Mouse (Mus musculus): ENCODE measurements around the gene Mthfd2.
A peak's percentile ranks its signal among the peaks of the same experiment; 100 is the strongest.
"Not testable (repeated sequence)": the region's sequence is repeated elsewhere in the genome, so short reads cannot be mapped to it uniquely, and the experiment has no call there.

Gene Mthfd2

DNA sequence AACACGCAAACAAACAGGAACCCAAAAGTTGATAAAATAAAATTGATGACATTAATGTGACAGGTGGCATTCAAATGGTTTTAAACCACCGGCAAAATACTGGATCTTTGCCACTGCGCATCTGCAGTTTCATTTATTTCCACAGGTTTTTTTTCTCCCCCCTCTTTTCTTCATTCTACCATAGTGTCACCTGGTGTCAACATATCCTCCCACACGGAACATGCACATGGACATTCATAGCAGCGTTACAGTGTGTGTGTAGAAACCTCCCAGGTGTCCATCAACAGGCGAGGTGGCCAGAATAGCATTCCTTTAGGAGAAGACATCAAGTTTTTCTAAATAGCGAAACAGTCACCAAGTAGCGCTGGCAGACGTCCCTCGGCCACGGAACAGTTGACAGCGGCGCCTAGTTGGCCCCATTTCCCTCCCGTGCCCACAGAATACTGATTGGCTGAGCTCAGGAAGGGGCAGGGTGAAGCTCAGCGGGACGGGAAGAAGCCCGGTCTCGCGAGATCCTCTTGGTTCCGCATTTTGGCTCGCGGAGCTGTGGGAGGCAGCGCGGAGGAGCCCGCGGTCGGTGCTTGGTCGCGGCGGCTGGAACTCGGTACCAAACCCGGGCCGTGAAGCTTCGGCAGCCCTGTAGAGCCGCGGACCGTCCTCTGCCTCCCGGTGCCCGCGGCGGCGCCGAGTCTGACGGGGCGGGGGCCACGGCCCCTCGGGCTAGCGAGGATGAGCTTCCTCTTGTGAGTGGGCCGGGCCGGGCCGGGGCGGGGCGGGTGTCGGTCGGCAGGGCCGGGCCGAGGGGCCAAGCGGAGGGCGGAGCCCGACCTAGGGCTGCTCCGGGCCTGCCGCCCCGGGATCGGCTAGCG is at the start of gene Mthfd2, which contains the start of gene Mob1a:
Gene Mthfd2, minus strand, starts transcription at position 384 of the 869 bp plus-strand sequence.
Gene Mob1a, plus strand, starts transcription at position 492 of the 869 bp plus-strand sequence.
- peak; percentile 94 for DNase-seq (ENCODE audit: low read depth, low spot score)

DNA sequence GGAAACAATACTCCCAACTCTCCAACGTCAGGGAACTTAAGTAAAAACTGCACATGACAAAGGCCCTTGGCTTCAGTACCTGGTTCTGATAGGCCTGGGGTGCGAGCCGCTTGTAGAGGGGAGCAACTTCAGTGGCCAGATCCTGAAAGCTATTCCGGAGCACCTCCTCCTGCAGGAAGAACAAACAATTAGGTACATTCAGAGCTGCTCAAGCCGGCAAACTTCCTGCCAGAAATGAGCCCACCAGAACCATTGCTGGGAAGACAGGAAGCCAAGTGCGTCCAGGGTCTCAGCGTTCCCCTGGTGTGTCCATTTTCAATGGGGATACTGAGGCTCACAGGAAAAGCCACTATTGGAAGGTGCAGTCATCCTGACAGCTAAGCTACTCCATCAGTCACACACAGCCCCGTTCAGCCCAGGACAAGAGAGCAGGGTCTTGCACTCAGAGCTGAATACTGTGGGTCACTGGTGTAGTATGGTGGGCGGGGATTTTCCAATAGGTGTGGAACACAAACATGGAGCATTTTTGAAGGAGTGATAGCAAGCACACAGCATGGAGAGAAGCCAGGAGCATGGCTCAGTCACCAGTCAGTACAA is 48.1 kb upstream of the Mthfd2 start:
- DNase-seq (ENCODE audit: low read depth, low spot score): no peak

DNA sequence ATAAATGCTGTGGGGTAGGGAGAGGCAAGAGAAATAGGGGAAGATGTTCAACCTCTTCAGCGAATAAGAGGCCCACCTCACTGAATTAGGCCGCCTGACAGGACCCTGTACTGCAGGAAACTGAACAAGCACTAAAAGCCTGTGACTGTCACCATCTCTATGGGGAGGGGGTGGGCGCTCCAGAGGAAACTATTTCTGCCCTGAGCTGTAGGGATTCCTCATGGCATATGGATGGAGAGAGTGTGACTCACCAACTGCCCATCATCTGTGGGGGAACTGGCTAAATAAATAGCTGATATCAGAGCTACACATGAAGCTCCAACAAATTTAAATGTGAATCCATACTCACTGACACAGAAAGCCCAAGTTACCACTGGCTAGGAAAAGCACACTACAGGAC is 45.6 kb upstream of the Mthfd2 start:
- no peak for DNase-seq (ENCODE audit: low read depth, low spot score)

DNA sequence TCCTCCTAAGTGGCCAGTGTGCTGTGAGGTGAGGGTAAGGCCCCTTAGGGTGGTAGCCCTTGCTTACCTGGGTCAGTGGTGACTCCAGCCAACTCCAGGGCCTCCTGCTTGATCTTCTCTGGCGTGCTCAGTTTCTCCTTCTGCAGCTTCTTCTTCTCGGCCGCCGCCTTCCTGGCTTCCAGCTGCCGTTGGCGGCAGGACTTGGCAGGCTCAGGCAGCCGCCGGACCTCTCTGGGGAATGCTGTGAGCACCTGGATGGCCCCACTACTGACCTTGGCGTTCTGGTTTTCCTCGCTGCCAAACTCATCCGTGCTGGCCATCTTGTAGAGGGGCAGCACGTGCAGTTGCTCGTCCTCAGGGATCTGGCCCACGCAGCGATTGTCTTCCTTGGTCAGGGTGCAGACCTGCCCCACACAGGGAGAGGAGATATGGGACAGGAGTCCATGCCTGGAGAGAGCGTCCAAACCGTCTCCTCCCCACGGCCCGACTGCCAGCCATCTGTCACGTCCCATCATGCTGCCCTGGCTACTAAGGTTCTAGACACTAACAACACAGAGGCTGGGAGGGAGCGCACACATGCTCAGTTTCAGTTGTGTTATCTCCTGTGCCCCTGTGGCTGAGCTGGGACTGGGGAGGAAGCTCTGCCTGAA is 44.7 kb upstream of the Mthfd2 start:
- DNase-seq (ENCODE audit: low read depth, low spot score): no peak

DNA sequence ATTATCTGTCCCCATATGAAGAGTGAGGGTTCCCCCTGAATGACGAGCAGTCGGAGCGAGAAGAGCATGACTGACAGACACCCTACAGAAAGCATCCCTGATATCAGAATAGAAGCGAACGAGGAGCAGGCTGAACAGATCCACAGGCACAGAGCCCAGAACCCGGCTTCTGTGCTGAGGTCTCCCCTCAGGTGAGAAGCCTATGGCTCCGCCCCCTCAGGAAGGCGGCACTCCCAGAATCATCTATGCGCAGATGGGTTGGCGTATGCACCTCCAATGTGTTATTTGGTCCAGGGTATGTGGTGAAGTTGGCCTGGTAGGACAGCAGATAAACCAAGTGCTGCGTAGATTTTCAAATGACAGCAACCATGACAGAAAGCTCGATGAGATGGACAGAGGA is 37.4 kb upstream of the Mthfd2 start:
- DNase-seq (ENCODE audit: low read depth, low spot score): no peak

DNA sequence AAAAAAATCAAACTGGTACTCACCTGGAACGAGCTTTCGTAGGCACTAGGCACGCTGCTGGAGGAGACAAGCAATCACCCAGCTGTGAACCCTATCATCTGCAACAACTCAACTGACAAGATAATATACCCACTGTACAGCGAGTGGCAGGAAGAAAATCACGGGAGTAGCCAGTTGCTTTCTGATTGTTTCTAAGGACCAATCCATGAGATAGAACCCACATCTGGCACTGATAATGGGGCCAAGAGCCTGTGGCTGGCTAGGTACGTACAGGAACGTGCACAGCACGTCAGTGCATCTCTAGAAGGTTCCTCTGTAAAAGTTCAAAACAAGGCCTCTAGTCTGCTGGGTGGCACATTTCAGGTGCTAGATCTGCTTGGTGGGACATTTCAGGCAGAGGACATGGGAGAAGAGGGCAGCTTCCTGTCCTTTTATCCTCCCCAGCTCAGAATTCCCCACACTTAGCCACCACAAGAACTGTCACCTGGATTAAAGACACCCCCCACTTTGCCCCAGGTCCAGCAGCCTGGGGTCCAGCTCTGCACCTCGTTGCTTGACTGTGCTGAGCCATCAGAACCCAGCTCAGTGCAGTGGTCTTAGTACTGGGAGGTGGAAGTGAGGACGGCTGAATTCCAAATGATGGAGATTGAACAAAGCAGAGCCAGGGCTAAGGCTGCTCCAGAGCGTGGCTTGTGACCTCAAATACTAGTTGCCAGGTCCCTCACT is 36.0 kb upstream of the Mthfd2 start:
- DNase-seq (ENCODE audit: low read depth, low spot score): no peak

DNA sequence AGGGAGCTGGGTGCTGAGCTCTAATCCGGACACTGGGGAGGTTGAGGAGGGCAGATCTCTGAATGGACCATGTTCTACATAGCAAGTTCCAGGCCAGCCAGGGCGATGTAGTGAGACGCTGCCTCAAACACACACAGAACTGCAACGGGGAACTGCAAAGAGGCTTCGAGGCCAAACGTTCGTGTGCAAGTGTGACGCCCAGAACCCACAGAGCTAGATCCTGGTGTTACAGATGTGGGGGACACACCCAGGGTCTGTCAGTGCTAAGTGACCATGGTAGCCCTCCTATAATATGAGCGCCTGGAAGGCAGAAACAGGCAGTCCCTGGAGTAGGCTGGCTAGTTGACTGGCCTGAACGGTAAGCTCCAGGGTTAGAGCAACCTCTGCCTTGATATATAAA is 31.7 kb upstream of the Mthfd2 start:
- no peak for DNase-seq (ENCODE audit: low read depth, low spot score)

DNA sequence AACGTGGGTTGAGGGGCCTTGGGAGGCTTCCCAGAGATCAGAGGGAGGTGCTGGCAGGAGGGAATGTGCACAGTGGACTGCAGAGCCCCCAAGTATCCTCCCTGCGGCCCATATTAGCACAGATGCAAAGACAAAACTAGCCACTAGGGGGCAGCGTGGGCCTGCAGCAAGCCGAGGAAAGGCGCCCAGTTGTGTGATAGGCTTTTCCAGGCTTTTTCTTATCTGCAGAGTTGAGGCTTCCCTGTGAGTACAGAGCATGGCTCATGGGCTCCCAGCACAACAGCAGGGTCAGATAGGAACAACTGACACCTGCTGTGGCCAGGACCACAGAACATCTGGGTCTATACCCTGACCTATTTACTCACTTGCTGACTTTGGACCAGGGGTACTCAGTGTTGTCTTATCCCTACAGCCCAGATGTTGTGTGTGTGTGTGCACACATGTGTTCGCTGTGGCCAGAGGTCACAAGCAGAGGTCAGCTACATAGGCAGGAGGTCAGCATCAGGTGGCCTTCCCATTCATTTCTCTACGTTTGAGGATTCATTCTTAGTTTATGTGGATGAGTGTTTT is 30.9 kb upstream of the Mthfd2 start:
- peak; percentile 48 for DNase-seq (ENCODE audit: low read depth, low spot score)

DNA sequence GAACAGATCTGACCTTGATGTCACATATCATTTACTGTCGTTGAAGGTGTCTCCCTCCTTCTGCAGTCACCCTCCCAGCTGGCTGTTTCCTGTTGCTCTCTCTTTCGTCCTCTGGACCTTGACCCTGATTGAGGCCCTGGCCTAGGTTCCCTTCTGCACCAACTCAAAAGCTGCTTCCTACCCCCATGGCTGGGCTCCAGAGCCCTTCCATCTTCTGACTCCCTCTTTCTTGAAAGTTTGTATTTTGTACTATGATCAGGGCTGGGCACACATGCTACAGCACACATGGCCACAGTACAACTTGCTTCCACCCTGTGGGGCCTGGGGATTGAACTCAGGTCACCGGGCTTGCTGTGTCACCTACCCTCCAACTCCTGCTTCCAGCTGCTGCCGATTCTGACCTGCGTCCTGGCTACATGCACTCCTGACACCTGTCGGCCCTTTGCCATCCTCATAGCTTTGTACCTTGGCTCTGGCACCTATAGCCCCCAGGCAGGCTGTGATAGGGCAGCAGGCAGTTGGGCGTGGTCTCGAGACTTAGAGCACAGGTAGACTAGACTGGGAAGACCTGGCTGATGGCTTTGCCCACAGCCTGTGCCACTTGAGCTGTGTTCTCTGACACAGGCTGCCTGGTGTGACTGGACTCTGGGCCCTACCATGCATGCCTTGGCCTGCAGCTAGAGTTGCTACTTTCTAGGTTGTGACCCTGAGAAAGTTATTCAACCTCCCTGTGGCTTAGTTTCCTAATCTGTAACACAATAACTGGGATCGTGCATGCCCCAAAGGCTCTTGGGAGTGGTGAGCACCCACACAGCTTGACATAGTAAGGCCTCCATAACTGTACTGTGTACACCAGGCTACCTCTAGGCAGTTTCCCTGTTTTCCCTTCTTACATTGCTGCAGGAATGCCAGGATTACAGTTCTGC is 29.4 kb upstream of the Mthfd2 start:
- DNase-seq (ENCODE audit: low read depth, low spot score): no peak

DNA sequence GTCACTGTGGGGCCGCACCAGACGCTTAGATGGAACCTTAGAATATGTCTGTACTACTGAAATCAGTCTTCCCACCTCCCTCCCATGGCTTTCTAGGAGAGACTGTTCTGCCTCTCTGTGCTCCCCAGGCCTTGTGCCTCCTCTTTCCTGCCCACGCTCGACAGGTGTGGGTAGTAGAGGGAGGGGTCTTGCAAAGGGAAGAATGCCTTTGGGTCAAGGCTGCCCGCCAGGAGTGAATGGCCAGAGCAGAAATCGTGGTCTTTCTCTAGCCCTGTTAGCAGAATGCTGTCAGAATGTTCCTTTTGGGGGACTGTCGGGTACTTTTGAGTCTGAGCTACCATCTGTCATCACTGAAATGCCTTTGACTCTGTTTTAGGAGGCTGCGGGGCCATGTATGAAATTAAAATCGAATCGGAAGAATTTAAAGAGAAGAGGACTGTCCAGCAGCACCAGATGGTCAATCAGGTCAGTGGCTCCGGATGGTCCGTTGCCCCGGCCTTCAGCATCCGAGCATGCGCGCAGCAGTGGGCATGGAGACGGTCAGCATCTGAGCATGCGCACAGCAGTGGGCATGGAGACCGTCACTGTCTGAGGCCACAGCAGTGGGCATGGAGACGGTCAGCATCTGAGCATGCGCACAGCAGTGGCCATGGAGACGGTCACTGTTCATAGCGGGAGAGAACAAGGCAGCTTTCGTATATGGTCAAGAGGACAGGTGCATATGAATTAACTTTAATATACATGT is 27.1 kb upstream of the Mthfd2 start:
- DNase-seq (ENCODE audit: low read depth, low spot score): no peak

DNA sequence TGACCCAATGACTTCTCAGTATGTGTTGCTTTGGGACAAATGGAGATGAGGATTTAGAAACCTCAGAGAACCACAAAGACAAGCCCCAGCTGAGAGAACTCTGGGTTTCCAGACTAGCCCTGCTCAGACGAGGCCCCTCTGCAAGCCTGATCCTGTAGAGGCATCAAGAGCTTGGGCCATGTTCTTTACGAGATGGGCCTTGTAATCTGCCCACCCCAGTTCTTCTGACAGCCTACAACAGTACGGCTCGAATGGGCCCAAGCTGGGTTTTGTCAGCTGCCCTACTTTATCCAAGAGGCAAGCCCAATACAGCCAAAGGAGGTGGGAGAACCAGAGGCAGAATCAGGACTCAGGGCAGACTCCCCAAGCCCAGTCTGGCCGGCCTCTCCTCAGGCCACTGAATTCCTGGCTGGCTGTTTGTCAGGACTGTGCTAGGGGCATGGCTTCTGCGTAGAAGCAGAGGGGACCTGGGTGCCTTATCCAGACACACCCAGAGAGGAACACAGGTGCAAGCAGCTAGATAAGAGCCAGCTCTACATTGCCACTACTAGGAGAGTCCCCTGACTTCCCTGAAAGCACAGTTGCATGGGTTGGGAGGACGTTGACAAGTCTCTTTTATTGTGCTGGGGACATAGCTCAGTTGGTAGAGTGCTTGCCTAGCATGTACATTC is 25.9 kb upstream of the Mthfd2 start:
- no peak for DNase-seq (ENCODE audit: low read depth, low spot score)

DNA sequence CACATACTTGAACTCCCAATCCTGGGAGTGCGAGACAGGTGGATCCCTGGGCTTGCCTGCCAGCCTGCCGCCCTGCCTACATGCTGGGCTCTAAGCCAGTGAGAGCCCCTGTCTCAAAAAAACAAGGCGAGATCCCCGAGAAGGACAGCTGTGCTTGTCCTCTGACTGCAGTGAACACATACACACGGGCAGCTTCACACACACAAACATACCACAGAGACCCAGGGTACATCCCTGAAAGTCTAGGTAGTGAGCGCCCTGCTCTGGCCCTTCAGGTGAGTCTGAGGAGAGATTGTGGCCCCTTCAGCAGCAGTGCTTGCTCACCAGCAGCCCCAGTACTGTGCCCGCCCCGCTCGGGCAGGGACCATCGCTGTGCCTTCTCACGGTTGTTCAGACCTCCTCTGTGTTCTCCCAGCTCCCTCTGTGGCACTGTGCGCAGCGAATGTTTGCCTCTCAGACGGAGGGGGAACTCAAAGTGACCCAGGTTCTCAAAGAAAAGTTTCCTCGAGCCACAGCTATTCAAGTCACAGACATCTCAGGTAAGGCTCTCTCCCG is 25.2 kb upstream of the Mthfd2 start:
- DNase-seq (ENCODE audit: low read depth, low spot score): no peak

DNA sequence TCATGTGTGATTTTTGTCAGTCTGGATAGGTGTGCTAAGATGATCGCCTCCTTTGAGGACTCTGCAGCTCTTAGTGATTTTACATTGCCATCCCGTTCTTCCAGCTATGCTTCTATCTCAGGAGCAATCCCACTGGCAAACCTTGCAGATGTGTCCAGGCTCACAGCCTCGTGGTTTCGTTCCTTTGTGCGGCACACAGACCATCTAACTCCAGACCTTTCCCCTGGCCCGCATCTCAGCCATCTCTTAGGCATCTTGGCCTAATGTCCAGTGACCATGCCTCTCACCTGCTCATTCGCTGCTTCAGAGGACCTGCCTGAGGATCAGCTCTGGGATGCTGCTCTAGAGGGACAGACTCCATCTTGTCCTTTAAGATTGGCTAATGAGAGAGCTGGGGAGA is 24.5 kb upstream of the Mthfd2 start:
- no peak for DNase-seq (ENCODE audit: low read depth, low spot score)

DNA sequence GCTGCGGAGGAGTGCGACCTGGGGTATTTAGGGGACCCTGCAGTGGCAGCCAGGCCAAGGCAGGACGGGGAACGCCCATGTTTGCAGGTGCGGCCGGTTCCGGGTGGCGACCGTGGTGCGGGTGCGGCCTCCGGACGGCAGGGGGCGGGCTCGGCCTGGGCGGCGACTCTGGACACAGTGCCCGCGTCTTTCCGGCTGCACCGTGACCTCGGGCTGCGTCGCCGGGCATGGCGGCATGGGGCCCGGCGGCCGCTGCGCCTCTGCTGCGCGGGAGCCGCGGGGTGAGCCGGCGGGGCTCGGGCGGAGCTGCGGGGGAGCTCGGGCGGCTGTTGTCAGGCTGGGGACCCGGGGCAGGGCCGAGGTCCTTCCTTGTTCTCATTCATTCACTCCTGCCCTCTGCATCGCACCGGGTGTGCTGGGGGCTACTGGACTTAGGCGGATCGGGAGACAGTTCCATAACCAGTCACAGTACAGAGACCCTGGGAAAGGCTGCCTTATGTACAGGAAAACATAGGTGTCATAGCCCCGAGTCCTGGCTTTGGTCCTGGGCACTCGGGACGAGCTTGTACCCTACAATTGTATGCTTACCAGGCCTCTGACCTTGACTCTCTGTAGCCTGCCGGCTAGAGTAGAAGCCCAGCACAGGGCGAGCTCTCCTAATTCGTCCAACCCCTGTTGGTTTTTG is 23.7 kb upstream of the Mthfd2 start:
- no peak for DNase-seq (ENCODE audit: low read depth, low spot score)

DNA sequence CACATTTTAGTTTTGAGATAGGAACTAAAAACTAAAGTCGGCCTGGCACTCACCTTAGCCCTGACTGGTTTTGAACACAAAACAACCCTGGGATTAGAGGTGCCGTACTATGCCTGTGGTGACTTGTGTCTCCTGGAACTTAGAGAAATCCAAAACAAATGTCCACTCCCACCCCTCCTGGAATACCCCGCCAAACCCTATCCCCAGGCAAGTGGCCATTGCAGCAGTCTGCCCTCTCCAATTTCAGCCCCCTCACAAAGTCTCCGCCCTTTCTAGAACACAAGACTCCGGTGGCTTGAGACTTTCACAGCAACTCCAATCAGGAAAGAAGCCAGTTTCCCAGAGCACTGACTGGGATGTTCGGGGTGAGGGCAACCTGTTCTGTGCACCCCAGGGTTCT is 23.2 kb upstream of the Mthfd2 start, which contains the start of gene Bola3:
Gene Bola3, plus strand, starts transcription at position 275 of the 400 bp plus-strand sequence.
- DNase-seq (ENCODE audit: low read depth, low spot score): no peak

DNA sequence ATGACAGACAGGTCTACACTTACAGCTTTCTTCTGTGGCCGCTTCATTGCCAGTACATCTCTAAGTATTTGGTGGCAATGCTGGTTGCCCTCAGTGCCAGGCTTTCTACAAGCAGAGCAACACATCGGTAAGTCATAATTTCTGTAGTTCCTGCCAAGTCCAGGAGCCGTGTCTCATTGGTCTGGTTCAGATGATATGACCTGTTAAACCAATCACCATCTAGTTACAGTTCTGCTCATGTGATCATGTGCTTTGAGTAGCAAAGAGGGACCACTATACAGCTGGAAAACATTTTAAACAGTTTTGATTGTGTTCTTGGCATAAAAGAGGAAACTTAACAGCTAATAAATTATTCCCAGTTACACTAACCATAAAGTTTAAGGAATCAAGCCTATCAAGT is 22.2 kb upstream of the Mthfd2 start:
- no peak for DNase-seq (ENCODE audit: low read depth, low spot score)

DNA sequence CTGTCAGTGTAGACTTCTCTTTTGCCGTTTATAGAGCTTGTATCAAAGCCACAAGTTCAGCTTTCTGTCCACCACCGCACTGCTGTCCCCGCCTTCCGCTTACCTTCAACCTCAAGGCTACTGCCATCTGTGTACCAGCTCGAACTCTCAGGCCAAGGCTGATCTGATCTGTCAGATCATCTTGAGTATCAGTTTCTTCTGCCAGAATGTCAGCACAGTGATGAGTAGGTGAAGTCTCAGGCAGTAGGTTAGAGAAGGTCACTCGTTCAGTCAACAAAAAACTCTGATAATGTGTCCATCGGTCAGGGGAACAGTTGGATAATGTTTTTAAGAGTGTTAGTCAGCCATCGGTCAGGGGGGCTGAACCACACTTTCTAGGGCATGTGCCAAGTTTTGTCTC is 19.6 kb upstream of the Mthfd2 start:
- DNase-seq (ENCODE audit: low read depth, low spot score): not testable (repeated sequence)

DNA sequence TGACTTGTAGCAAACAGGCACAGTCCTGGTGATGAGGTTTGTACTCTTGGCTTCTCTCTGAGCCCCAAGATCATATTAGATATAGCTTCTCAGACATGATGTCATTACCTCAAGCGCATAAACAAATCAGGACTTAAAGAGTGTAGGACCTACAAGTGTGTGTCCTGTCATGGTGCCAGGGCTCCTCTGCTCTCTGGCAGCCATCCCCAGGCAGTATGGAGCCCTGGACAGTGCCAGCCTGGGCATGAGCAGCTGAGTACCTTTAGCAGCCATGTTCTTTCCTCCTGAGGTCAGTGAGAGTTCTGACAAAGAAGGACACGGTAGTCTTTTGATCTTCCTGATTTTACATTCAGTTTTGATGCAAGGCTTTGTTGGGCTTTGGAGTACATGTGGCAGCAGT is 17.2 kb upstream of the Mthfd2 start:
- DNase-seq (ENCODE audit: low read depth, low spot score): no peak
